Mouse (Mus musculus): ENCODE data around the gene Krtap4-6.
"Not testable (repeated sequence)": the region's sequence is repeated elsewhere in the genome, so short reads cannot be mapped to it uniquely, and the experiment has no call there.

The Krtap4-6 gene

GRCm38 (mm10) chr11:99665860-99666259 lies at the start of gene Krtap4-6:
Gene Krtap4-6 (minus strand): TSS chr11:99665960.
- DNase-seq (ENCODE audit: low read depth, low spot score) = no peak

- DNase-seq (ENCODE audit: low read depth, low spot score) = no peak
Measured at GRCm38 (mm10) chr11:99690463-99690862, 24.7 kb upstream of the Krtap4-6 start, which contains the start of gene Gm14190. Gene Gm14190 (minus strand): TSS chr11:99690740.

- not testable (repeated sequence) for DNase-seq (ENCODE audit: low read depth, low spot score)
Measured at GRCm38 (mm10) chr11:99685235-99685634, 19.5 kb upstream of the Krtap4-6 start.

GRCm38 (mm10) chr11:99683481-99683880 lies 17.7 kb upstream of the Krtap4-6 start:
- no peak for DNase-seq (ENCODE audit: low read depth, low spot score)

- DNase-seq (ENCODE audit: low read depth, low spot score) = no peak
Measured at GRCm38 (mm10) chr11:99662802-99663201, 3.0 kb downstream of the Krtap4-6 start.

- no peak for DNase-seq (ENCODE audit: low read depth, low spot score)
Measured at GRCm38 (mm10) chr11:99659256-99659655, 6.5 kb downstream of the Krtap4-6 start.

- DNase-seq (ENCODE audit: low read depth, low spot score) = not testable (repeated sequence)
Measured at GRCm38 (mm10) chr11:99658467-99659010, 7.2 kb downstream of the Krtap4-6 start, which contains the start of gene Gm11563. Gene Gm11563 (minus strand): TSS chr11:99658960.

GRCm38 (mm10) chr11:99657051-99657450 lies 8.7 kb downstream of the Krtap4-6 start:
- no peak for DNase-seq (ENCODE audit: low read depth, low spot score)

GRCm38 (mm10) chr11:99650136-99650535 lies 15.6 kb downstream of the Krtap4-6 start, which contains the start of gene Gm11555:
Gene Gm11555 (minus strand): TSS chr11:99650236.
- no peak for DNase-seq (ENCODE audit: low read depth, low spot score)

- no peak for DNase-seq (ENCODE audit: low read depth, low spot score)
Measured at GRCm38 (mm10) chr11:99646444-99646843, 19.3 kb downstream of the Krtap4-6 start.

GRCm38 (mm10) chr11:99644351-99644750 lies 21.4 kb downstream of the Krtap4-6 start:
- no peak for DNase-seq (ENCODE audit: low read depth, low spot score)

- DNase-seq (ENCODE audit: low read depth, low spot score) = not testable (repeated sequence)
Measured at GRCm38 (mm10) chr11:99643635-99644139, 22.1 kb downstream of the Krtap4-6 start, which contains the start of gene Krtap4-7. Gene Krtap4-7 (minus strand): TSS chr11:99644089.

- no peak for DNase-seq (ENCODE audit: low read depth, low spot score)
Measured at GRCm38 (mm10) chr11:99640926-99641325, 24.8 kb downstream of the Krtap4-6 start.

GRCm38 (mm10) chr11:99637086-99637485 lies 28.7 kb downstream of the Krtap4-6 start:
- DNase-seq (ENCODE audit: low read depth, low spot score) = no peak

GRCm38 (mm10) chr11:99634653-99635134 lies 31.1 kb downstream of the Krtap4-6 start, which contains the start of gene Krtap4-2:
Gene Krtap4-2 (minus strand): TSS chr11:99635084.
- no peak for DNase-seq (ENCODE audit: low read depth, low spot score)

GRCm38 (mm10) chr11:99633293-99633692 lies 32.5 kb downstream of the Krtap4-6 start:
- no peak for DNase-seq (ENCODE audit: low read depth, low spot score)

- DNase-seq (ENCODE audit: low read depth, low spot score) = no peak
Measured at GRCm38 (mm10) chr11:99630890-99631289, 34.9 kb downstream of the Krtap4-6 start.

GRCm38 (mm10) chr11:99628138-99628537 lies 37.6 kb downstream of the Krtap4-6 start, which contains the start of gene Krtap4-1:
Gene Krtap4-1 (minus strand): TSS chr11:99628238.
- no peak for DNase-seq (ENCODE audit: low read depth, low spot score)

GRCm38 (mm10) chr11:99620335-99620734 lies 45.4 kb downstream of the Krtap4-6 start, which contains the start of gene Gm11562:
Gene Gm11562 (minus strand): TSS chr11:99620435.
- no peak for DNase-seq (ENCODE audit: low read depth, low spot score)

All from mesoderm, embryonic 11.5 days (tissue).